Mouse (Mus musculus): ENCODE measurements around the gene Bicra.
A peak's percentile ranks its signal among the peaks of the same experiment; 100 is the strongest.

The Bicra gene

DNA sequence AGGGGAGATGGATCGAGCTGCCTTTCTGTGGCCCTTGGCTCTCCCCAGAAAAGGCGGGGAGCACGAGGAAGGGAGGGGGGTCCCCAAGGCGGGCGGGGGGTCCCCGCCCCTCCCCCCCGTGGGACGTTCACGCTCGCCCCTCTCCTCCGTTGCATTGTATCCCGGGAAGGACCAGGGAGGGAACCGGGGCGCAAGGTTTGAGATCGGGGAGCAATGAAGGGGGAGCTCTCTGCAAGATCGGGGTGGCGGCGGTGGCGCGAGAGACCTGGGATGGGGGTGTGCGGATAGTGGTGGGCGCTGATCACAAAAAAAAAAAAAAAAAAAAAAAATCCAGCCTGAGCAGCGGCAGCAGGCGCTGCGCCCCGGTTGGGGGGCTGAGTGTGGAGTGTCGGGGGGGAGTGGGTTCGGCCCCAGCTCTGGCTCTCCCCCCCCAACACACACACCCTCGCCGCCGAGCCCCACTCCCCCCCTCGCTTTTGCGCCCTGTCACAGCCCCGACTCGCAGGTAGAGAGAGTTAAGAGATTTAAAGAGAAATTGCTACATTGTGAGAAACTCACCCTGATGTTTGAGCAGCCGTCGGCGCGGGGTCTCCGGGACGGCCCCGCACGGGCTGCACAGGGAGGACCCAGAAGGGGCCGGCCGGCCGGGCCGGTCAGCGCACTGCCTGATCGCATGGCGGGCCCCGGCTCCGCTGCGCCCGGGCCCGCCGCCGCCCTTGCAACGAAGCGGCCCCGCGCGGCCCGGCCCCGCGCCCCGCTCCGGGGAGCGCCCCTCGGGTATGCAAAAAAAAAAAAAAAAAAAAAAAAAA, at the start of gene Bicra:
Gene Bicra, minus strand, starts transcription at position 584 of the 809 bp plus-strand sequence.
- DNase-seq: peak; percentile 83

DNA sequence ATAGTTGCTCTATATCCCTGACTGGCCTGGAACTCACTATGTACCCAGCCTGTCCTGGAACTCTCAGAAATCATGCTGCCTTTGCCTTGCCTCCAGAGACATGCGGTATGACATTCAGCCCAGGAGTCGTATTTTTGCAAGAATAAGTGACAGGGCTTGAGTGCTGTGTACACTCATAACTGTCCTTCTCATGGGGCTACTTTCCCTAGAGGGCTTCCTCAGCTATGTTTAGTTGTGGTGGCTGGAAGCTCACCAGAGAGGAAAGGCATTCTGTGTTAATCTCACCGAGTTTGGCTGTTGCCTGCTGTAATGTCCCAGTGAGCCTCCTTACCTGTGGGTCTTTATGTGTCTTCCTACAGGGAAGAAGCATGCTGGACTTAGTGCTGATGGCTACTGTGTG, 46.9 kb upstream of the Bicra start:
- no peak for DNase-seq

DNA sequence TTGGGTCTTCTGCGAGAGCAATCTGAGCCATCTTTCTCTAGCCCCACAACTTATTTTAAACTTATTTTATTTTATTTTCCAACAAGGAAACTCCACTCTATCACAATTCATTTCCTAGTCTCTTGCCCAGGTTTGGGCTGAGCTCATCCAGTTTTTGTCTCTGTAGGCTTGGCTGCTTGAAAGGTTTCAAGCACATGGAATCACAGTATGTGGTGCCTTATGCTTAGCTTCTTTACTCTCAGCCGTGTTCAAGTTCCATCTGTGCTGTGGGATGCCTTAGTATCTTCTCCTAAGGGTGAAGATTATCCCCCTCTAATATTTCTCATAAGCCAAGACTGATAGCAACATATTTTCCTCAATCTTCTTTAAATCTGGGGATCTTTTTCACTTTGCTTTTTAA, 39.9 kb upstream of the Bicra start:
- DNase-seq: no peak

DNA sequence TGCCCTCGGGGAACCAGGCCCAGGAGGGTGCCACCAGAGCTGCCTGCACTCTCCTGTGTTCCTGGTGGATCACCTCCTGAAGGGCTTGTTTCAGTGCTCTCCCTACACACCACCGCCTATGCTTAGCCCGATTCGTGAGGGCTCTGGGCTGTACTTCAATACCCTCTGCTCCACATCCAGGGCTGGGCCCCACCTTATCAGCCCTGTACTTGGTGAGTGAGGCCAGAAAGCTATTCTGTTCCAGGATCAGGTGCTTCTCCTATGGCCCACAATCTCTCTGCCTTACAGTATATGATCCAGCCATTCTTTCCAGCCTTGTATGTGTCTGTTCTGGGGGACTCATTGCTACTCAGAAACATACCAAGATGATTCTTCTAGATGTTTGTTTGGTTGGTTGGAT, 35.6 kb upstream of the Bicra start:
- DNase-seq: no peak

DNA sequence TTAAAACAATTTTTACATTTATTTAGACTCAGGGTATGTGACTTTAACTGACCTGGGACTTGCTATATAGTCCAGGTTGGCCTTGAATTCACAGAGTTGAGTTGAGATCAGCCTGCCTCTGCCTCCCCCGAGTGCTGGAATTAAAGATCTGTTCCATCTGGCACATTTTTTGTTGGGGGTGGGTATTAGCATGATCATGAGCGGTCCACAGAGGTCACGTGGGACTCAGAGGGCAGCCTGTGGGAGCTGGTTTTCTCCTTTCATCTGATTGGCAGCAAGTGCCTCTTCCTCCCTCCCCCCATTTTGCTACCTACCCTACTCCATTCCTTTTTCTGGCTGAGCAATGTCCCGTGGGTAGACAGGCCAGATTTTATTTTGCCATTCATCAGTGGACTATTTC, 32.9 kb upstream of the Bicra start:
- DNase-seq: no peak

DNA sequence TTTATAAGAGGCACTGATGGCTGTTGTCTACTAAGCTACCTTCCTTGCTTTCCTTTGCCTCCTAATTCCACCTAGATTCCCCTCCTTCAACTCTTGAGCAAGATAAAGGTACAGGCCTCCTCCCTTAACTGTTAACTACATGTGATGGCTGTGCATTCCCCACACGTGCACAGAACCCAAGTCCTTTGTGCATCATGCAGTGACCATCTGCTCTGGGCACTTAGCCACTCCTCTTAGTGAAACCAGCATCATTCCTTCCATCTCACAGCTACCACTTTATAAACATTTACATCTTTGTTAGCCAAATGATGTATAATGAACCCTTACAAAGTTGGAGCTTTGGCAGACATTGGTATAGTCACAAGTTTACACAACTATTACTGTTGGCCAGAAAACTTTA, 32.2 kb upstream of the Bicra start:
- no peak for DNase-seq

DNA sequence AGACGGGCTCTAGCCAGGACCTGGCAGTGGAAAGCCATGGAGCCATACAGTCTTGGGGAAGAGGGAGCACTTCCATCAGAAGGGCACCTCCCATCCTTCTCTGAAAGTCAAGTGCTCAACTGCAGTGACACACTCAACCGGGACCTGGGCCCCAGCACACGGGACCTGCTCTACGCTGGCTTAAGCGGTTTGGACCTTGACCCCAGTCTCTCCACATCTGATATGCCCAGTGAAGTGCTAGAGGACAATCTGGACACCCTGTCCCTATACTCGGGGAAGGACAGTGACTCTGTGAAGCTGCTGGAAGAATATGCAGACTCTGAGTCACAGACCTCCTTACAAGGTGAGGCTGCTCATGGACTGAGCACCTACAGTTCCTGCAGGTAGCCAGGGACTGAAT, 24.2 kb upstream of the Bicra start:
- DNase-seq: no peak

DNA sequence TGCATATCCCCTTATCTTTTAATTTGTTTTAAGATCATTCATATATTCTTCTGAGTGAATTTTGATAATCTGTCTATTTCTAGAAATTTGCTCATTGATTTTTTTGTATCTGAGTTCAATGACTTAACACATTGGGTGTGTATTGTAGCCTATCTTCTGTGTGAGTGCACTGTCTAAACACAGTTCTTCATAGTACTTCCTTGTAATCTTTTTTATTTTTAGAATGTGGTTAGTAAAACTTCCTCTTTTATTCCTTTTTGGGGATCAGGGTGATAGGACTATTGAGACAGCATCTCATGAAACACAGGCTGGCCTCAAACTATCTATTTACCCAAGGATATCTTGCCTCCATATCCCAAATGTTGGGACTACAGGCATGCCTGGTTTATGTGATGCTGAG, 23.1 kb upstream of the Bicra start:
- no peak for DNase-seq

DNA sequence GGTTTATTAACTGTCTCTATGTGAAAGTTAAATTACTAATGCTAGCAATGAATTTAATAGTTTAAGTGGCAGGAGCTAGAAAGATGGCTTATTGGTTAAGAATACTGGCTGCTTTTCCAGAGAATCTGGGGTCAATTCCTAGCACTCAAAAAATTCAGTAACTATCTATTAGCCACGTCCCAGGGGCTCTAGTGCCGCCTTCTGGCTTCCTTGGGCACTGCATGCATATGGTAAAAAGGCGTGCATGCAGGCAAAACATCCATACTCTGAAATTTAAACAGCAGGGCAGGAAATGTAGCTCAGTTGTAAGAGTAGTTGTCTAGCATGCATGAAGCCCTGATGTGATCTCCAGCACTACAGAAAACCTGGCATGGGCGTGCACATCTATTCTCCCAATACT, 15.8 kb upstream of the Bicra start:
- no peak for DNase-seq

DNA sequence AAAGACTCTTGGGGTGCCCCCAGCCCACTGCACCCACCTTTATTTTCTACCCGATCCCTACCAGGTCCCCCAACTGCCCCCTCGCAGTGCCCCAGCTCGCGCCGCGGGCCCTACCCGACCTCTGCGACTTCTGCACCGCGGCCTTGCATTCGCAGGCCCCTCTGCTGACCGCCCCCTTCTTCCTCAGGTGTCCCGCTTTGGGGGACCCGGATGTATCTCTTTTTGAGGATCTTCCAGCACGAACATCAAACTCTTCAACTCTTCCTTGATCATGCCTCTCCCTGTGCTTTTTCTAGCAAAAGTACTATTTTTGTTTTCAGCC, 14.3 kb upstream of the Bicra start:
- DNase-seq: no peak

DNA sequence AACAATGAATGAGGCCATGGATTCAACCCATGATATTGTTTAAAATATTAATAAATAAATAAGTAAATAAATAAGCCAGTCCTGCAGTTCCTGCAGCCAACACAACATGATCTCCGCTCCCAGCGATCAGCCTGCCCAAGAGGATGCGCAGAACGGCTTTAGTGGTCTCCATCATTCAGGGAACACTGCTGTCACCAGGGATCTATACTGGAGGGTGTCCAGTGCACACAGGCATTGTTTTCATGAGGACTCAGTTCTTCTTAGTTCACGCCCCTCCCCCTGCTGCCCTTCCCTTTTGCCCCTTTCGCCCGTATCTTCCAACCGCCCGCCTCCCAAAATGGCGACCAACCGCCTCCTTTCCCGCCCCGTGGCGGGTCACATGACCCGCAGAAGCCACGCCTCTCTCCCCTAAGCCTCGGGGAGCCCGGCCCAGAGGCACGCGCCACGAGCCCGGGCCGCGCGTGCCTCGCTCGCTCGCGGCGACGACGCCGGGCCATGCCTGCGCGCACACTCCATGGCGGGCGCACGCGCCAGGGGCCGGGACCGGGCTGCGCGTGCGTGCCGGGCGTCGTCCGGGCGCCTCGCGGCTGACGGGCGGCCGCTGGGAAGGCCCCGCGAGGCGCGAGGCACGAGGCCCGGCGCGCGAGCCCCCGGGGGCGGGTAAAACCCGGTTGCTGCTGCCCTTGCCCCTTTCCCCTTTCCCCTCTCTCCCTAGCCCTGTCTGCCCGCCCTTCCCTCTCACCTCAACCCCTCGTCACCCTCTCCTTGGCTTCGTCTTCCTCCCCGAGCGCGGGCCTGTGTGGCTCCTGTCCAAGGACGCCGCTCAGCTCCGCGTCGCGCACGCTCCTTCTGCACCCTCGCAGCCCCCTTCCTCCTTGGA, 13.7 kb upstream of the Bicra start, which contains the start of gene Zfp541:
Gene Zfp541, plus strand, starts transcription at position 596 of the 880 bp plus-strand sequence.
- peak; percentile 32 for DNase-seq

DNA sequence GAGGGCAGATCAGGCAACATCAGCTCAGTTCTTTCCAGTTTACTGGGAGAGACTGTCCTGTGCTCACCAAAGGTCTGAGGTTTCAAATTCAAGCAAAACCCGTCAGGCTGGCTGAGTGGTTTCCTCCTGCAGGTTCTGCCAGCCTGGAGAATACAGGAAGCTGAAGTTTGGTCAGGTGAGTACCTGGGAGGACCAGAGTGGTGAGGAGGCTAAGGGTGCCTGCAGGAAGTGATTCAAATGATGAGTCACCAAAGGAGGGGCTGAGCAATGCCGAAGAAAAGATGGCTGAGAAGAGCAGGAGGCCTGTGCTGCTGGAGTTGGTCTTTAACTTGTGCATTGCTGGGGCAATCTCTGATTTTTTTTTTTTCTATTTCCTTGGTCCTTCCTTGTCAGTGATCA, 9.4 kb upstream of the Bicra start:
- no peak for DNase-seq

DNA sequence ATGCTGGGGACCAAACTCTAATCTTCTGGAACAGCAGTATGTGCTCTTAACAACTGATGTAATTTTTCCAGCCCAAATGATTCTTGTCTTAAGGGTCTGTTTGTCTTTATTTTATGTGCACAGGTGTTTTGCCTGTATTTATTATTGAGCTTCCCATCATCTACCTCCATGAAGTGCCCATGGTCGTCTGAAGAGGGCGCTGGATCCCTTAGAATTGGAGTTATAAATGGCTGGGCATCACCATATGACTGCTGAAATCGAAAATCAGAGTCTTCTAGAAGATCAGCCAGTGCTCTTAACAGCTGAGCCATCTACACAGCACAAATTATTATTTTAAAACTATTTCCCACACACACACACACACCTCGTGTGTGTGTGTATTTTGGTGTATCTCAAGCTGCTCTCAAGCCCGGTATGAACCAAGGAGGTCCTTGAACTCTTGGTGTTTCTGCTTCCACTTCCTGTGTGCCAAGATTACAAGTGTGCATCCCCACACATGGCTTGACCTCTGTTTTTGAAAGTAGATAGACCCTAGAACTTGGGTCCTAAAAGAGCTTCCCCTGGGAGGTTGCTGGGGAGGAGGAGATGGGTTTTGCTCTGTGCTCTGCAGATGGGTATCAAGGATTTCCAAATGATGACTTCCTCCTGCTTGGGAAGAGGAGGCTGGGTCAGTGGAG, 8.9 kb upstream of the Bicra start:
- DNase-seq: peak; percentile 57

DNA sequence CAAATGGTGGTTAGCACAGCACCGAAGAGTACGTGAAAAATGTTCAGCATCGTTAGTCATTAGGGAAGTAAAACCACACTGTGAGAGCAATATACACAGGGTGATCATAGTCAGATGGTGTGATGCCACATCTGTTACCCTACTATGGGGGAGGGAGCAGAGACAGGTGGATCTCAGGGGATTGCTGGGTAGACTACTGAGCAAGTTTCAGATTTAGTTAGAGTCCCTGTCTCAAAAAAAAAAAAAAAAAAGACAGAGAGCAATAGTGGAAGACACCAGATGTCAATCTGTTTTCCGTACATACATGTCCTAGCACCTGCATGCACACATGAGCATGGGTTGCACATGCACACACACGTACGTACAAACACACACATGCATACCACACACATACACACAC, 7.9 kb upstream of the Bicra start:
- DNase-seq: no peak

DNA sequence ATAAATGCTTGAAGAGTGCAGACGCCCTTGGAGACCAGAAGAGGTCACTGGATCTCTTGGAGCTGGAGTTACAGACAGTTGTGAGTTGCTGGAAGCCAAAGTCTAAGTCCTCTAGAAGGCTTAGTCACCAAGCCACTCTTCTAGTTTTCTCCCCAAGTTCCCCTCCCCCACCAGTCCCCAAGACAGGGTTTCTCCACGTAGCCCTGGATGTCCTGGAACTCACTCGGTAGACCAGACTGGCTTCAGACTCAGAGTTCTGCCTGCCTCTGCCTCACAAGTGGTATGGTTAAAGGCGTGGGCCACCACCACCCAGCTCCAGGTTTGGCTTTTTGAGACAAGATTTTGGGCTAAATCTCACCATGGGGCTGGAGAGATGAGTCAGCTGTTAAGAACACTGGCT, 7.2 kb upstream of the Bicra start:
- DNase-seq: no peak

DNA sequence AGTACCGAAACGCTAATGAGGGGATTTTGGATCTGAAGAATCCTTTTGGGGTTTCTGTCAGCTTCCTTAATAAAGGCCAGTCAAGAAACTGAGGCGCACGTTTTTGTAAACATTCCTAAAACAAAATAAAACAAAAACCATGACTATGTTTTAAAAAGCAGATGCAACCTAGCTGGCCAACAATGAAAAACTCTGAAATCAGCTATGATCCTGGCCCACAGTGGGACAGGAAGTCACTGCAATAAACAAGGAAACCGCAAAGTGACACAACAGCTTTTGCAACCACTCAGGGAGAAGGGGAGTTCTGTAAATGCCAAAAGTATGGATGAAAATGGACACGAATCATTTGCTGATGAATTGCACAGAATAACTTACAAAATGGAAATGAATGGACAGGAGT, 5.4 kb upstream of the Bicra start:
- no peak for DNase-seq

DNA sequence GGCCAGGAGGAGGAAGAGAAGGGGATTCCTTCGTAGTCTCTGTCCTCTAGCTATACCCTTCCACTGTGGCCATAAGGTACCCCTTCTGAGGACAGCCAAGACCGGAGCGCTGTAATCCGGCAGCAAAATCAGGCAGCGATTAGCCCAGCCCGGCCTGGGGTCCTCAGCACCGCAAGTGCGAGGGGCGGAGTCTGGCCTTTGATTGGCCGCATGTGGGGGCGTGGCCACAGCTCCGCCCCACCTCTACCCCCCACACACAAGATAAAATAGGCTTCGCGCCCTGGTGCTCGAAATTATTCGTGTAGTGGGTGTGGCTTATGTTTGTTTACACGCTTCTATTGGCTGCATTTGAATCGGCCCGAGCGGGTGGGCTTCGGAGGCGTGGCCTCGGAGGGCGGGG, 5.0 kb upstream of the Bicra start:
- DNase-seq: peak; percentile 90

DNA sequence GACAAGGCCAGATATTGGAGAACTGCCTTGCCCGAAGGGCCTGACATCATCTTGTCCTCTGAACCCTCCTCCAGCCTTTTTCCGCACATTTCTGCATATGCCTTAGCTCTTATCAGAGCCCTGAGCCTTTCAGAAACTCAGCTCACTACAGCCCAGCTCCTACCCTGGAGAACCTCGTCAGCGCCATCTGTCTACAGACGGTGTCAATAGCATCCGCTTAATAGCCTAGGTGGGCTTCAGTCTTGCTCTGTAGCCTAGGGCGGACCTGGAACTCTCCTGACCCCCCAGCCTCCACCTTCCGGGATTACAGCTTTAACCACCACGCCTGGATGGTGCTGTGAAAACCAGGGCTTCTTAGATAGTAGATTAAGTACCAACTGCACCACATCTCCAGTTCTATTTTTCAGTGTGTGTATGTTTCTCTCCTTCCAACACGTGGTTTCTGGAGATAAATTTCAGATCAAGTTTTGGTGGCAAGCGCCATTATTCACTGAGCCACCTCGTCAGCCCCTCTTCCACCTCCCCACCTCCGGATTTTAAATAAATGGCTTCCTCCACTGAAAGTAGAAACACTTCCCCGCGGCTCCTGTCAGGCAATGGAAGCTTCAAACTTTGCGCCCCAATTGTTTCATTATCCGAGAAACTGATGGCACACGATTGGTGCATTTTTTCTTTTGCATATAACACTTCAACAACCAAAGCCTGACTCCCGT, 4.3 kb upstream of the Bicra start:
- peak; percentile 74 for DNase-seq

DNA sequence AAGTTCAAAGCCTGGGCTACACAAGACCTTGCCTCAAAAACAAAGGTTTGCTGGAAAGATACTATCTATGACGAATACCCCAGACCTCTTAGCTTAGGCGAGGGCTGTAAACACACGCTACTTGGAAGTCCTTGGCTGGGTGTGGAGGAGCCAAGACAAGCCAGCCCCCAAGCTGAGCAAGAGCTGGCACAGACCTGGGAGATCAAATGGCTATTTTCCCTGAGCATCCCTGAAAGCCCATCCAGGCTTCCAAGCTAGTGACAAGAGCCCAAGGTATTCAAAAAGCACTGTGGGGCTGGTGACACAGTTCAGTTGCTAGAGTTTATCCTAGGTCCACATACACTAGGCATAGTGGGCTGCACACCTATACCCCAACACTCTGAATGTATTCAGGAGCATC, 2.9 kb upstream of the Bicra start:
- no peak for DNase-seq

DNA sequence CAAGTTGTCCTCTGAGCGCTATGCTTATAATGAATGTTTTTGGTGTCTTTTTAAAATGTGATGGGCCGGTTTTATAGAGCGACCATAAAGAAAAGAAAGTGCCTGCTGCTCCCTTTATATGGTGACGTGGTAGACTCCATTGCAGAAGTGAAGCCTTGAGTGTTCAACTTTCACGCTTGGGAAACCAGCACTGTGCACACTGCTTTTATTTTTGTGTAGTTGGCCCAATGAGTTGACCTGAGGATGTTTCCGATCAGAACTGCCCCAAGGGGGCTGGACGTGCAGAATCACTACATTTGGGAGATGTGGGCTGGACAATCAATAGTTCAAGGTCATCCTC, 1.8 kb upstream of the Bicra start:
- no peak for DNase-seq

DNA sequence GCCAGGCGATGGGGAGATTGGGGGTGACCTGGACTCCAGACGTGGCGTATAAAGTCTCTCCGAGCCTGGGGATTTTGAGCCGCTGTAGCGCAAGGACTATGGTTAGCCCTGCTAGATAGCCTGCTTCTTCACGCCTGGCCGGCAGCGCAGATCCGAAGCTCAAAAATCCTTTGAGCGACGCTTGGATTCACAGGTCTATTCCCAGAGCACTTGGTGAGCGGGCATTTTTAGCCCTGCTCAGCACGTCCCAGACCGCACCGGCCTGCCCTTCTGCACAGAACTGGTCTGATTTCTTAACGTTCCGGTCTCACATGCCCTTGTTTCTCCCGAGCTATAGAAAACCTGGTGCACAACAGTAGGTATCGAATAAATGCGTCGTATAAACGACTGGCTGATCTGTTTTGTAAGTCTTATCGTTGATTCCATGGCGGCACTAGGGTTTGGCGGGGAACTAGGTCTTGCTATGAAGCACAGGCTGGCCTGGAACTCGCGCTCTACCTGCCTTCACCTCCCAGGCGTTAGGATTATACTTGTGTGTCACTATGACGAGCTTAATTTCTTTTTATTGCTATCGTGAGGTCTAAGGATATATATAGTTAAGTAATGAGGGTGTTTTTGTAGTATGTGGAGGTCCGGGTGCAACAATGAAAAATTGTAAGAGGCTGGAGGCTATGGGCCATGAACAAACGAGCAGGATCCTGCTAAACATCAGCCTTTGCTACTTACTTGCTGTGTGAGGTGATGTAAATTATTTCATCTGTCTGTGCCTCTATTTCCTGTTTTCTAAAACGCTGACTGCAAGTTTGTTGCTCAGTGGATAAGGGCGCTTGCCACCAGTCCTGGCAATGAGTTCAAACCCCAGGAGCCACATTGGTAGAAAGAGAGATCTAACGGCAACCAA, 1.2 kb upstream of the Bicra start:
- DNase-seq: peak; percentile 30

DNA sequence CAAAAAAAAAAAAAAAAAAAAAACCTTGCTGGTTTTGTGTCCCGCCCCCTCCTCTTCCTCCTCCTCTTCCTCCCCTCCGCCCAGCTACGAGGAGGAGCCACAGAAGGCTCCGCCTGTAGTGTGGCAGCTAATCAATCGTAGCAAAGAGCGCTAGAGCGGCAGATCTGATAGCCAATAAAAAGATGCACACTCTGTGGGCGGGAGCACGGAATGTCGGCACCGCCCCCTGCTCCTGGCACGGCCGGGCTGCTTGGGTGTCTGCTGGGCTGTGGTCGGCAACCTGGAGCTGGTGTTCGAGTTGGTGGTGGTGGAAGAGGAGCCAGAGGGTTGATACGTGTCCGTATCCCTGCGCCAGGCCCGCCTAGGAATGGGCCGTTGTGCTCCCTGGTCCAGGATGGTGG, 443 bp upstream of the Bicra start:
- DNase-seq: peak; percentile 93
